In the genomic region with DNA sequence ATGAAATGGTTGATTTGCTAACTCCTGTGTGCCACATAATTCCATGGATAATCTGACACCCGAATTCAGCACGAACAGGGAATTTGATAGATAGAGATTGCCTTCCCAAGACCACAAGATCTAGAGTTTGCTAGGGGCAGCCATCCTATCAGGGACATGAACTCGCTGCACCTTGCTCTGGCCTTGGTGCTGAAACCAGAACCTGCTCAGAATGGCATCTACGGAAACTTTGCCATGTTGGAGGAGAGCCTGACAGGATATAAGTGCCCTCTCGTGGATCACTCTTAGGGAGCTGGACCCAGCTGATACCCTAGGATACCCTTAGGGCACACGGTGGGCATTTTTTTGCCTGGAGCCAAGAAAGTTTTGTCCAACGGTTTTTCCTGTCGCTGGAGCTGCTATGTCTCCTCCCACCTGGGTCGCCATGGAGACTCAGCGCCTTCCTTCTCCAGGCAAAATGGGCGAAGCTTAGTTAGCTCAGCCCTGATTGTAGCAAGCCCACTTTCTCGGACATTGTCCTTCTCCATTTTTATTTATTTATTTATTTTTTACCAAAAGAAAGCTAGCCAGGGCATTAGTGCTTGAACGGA, we compare ENCODE assay signal across 8 mouse cellular contexts. TPM values are rescaled to one million over a fixed set of nuclear protein-coding genes. Genes with fewer than 3 reads are reported as not detected.
A peak's percentile ranks its signal among the peaks of the same experiment; 100 is the strongest.
DNase-seq lines count a peak whose midpoint lies in the region; ATAC-seq and TF ChIP-seq lines count a peak whose summit lies in the region.

No protein-coding gene starts in this region.

- no peak overlapping the region for H3K27ac ChIP-seq in intestine, postnatal 0 days (ENCODE audit: low read depth, low read length)
- H3K27ac ChIP-seq in intestine, embryonic 15.5 days = no peak overlapping the region
- H3K27ac ChIP-seq in hindbrain, postnatal 0 days = peak overlapping the region; percentile 82; the same call in 1 of the 2 replicates
- H3K27ac ChIP-seq in midbrain, embryonic 10.5 days (replicated peaks) = no peak overlapping the region

- 15% methylated on average over 13 of the region's 13 CpGs for WGBS in intestine, postnatal 0 days
- 14% methylated on average over 13 of the region's 13 CpGs for WGBS in intestine, embryonic 15.5 days
- WGBS in hindbrain, postnatal 0 days = 9% methylated on average over 13 of the region's 13 CpGs
- 10% methylated on average over 13 of the region's 13 CpGs for WGBS in midbrain, embryonic 10.5 days

- no peak for ATAC-seq in intestine, postnatal 0 days
- ATAC-seq in intestine, embryonic 15.5 days = no peak
- no peak for ATAC-seq in hindbrain, postnatal 0 days

- DNase-seq in ZHBTc4 (ENCODE audit: low read depth, low spot score) = peak; percentile 73
- peak; percentile 71 for DNase-seq in embryo, embryonic 9.5 days (ENCODE audit: extremely low spot score)
- peak; percentile 68 for DNase-seq in hindbrain, postnatal 0 days (ENCODE audit: low spot score)
- peak; percentile 57 for DNase-seq in midbrain, embryonic 10.5 days (ENCODE audit: low spot score)
- peak; percentile 56 for DNase-seq in testis, postnatal 10 days (ENCODE audit: low spot score)
- DNase-seq in thymus, postnatal 0 days (ENCODE audit: low spot score) = no peak

- H3K9ac ChIP-seq in intestine, postnatal 0 days (ENCODE audit: low read depth, low read length) = no peak overlapping the region
- H3K9ac ChIP-seq in intestine, embryonic 15.5 days = no peak overlapping the region
- peak overlapping the region; percentile 71 for H3K9ac ChIP-seq in hindbrain, postnatal 0 days (replicated peaks; ENCODE audit: low read length)

- no peak overlapping the region for H3K4me3 ChIP-seq in intestine, postnatal 0 days (ENCODE audit: low read depth, low read length)
- no peak overlapping the region for H3K4me3 ChIP-seq in intestine, embryonic 15.5 days (replicated peaks)
- H3K4me3 ChIP-seq in hindbrain, postnatal 0 days (ENCODE audit: low read length) = peak overlapping the region; percentile 63
- no peak overlapping the region for H3K4me3 ChIP-seq in midbrain, embryonic 10.5 days

- H3K27me3 ChIP-seq in intestine, postnatal 0 days (replicated peaks; ENCODE audit: control insufficient read depth, insufficient read depth, low read length) = peaks cover 22% of the 10 kb centered on the region
- peaks cover 35% of the 10 kb centered on the region for H3K27me3 ChIP-seq in intestine, embryonic 15.5 days (replicated peaks)
- no peaks in the 10 kb centered on the region for H3K27me3 ChIP-seq in hindbrain, postnatal 0 days (ENCODE audit: insufficient read depth, low read length)
- H3K27me3 ChIP-seq in midbrain, embryonic 10.5 days (ENCODE audit: low read depth, poor library complexity, severe bottlenecking) = peaks cover 40% of the 10 kb centered on the region

- no peaks in the 10 kb centered on the region for H3K36me3 ChIP-seq in intestine, postnatal 0 days (ENCODE audit: control insufficient read depth, insufficient read depth)
- no peaks in the 10 kb centered on the region for H3K36me3 ChIP-seq in intestine, embryonic 15.5 days
- no peaks in the 10 kb centered on the region for H3K36me3 ChIP-seq in hindbrain, postnatal 0 days (ENCODE audit: insufficient read depth, low read length)
- H3K36me3 ChIP-seq in midbrain, embryonic 10.5 days = no peaks in the 10 kb centered on the region

- TF ChIP-seq CTCF in intestine, postnatal 0 days (IDR thresholded peaks at IDR 0.05; ENCODE audit: low read depth) = 0 out of 2 replicates have a peak, but pooled peaks have one; percentile 11
- 0 out of 2 replicates have a peak, but pooled peaks have one; percentile 20 for TF ChIP-seq CTCF in hindbrain, postnatal 0 days (IDR thresholded peaks at IDR 0.05; ENCODE audit: low read depth)

- no peaks in the 10 kb centered on the region for H3K4me1 ChIP-seq in intestine, postnatal 0 days (replicated peaks; ENCODE audit: control insufficient read depth, insufficient read depth, low read length)
- H3K4me1 ChIP-seq in intestine, embryonic 15.5 days (replicated peaks) = no peaks in the 10 kb centered on the region
- no peaks in the 10 kb centered on the region; the same call in 1 of the 2 replicates for H3K4me1 ChIP-seq in hindbrain, postnatal 0 days (ENCODE audit: insufficient read depth, low read length)
- peaks cover 37% of the 10 kb centered on the region for H3K4me1 ChIP-seq in midbrain, embryonic 10.5 days

- H3K9me3 ChIP-seq in intestine, postnatal 0 days (ENCODE audit: control insufficient read depth) = no peaks in the 10 kb centered on the region
- no peaks in the 10 kb centered on the region for H3K9me3 ChIP-seq in intestine, embryonic 15.5 days
- no peaks in the 10 kb centered on the region for H3K9me3 ChIP-seq in hindbrain, postnatal 0 days (ENCODE audit: low read length)
- no peaks in the 10 kb centered on the region for H3K9me3 ChIP-seq in midbrain, embryonic 10.5 days (replicated peaks)

- no peak overlapping the region for H3K4me2 ChIP-seq in intestine, postnatal 0 days (replicated peaks; ENCODE audit: low read depth)
- H3K4me2 ChIP-seq in intestine, embryonic 15.5 days (replicated peaks) = no peak overlapping the region
- peak overlapping the region; percentile 77 for H3K4me2 ChIP-seq in hindbrain, postnatal 0 days (ENCODE audit: low read depth, low read length)

RNA-seq across cellular contexts. Expression of a gene that starts 1.9 kb away (rescaled TPM):
- not detected in 2 replicates for polyA plus RNA-seq in intestine, postnatal 0 days (2015; fragmentation: Nextera tagmentation; extraction: Ambion mirVana)
- 0.06 and 0.13 TPM in 2 replicates for polyA plus RNA-seq in intestine, embryonic 15.5 days (2015; fragmentation: Nextera tagmentation; extraction: Ambion mirVana)
- total RNA-seq in hindbrain, postnatal 0 days (2014; rRNA removed) = 13.9 and 18.3 TPM in 2 replicates
- polyA plus RNA-seq in hindbrain, postnatal 0 days (2015; fragmentation: Nextera tagmentation; extraction: Ambion mirVana) = 4.3 and 5.9 TPM in 2 replicates
- polyA plus RNA-seq in midbrain, embryonic 10.5 days (2016; fragmentation: Nextera tagmentation; extraction: Ambion mirVana) = 0.04 and 0.09 TPM in 2 replicates
- polyA plus RNA-seq in thymus, postnatal 0 days (2015; fragmentation: Nextera tagmentation; extraction: Ambion mirVana) = not detected in 2 replicates
